Mouse (Mus musculus): ENCODE data around the gene Gps2. TPM values are rescaled to one million over a fixed set of nuclear protein-coding genes. Genes with fewer than 3 reads are reported as not detected.

The Gps2 gene
- polyA plus RNA-seq, 1 experiment from 2014 or later = 42.3 TPM

- no peaks in the 10 kb centered on the region for H3K9me3 ChIP-seq (ENCODE audit: control insufficient read depth)
- no peak for TF ChIP-seq CTCF (IDR thresholded peaks at IDR 0.05; ENCODE audit: low read depth)
- H3K36me3 ChIP-seq (ENCODE audit: control insufficient read depth, insufficient read depth) = no peaks in the 10 kb centered on the region
- WGBS = 80% methylated on average over 8 of the region's 8 CpGs
- H3K4me3 ChIP-seq (ENCODE audit: low read depth, low read length) = no peak overlapping the region
- H3K27ac ChIP-seq (ENCODE audit: low read depth, low read length) = no peak overlapping the region
- ATAC-seq = no peak
- H3K27me3 ChIP-seq (replicated peaks; ENCODE audit: control insufficient read depth, insufficient read depth, low read length) = no peaks in the 10 kb centered on the region
- H3K4me1 ChIP-seq (replicated peaks; ENCODE audit: control insufficient read depth, insufficient read depth, low read length) = peaks cover 5% of the 10 kb centered on the region; the same call in 1 of the 2 replicates
- H3K9ac ChIP-seq (ENCODE audit: low read depth, low read length) = no peak overlapping the region
- no peak overlapping the region for H3K4me2 ChIP-seq (replicated peaks; ENCODE audit: low read depth)
Observed at GRCm38 (mm10) chr11:69883527-69884151, 30.0 kb upstream of the Gps2 start.

- no peaks in the 10 kb centered on the region for H3K36me3 ChIP-seq (ENCODE audit: control insufficient read depth, insufficient read depth)
- H3K4me2 ChIP-seq (replicated peaks; ENCODE audit: low read depth) = no peak overlapping the region
- H3K9me3 ChIP-seq (ENCODE audit: control insufficient read depth) = no peaks in the 10 kb centered on the region
- WGBS = 56% methylated on average over 9 of the region's 9 CpGs
- no peak overlapping the region for H3K27ac ChIP-seq (ENCODE audit: low read depth, low read length)
- H3K27me3 ChIP-seq (replicated peaks; ENCODE audit: control insufficient read depth, insufficient read depth, low read length) = no peaks in the 10 kb centered on the region
- H3K4me1 ChIP-seq (replicated peaks; ENCODE audit: control insufficient read depth, insufficient read depth, low read length) = peaks cover 5% of the 10 kb centered on the region; the same call in 1 of the 2 replicates
- ATAC-seq = no peak
- H3K4me3 ChIP-seq (ENCODE audit: low read depth, low read length) = no peak overlapping the region
- no peak overlapping the region for H3K9ac ChIP-seq (ENCODE audit: low read depth, low read length)
- no peak for TF ChIP-seq CTCF (IDR thresholded peaks at IDR 0.05; ENCODE audit: low read depth)
Observed at GRCm38 (mm10) chr11:69884240-69884639, 29.4 kb upstream of the Gps2 start.

GRCm38 (mm10) chr11:69884663-69885062, 29.0 kb upstream of the Gps2 start:
- no peak overlapping the region for H3K4me2 ChIP-seq (replicated peaks; ENCODE audit: low read depth)
- no peaks in the 10 kb centered on the region for H3K36me3 ChIP-seq (ENCODE audit: control insufficient read depth, insufficient read depth)
- no peak overlapping the region for H3K4me3 ChIP-seq (ENCODE audit: low read depth, low read length)
- H3K27me3 ChIP-seq (replicated peaks; ENCODE audit: control insufficient read depth, insufficient read depth, low read length) = no peaks in the 10 kb centered on the region
- no peak for ATAC-seq
- H3K27ac ChIP-seq (ENCODE audit: low read depth, low read length) = no peak overlapping the region
- no peak for TF ChIP-seq CTCF (IDR thresholded peaks at IDR 0.05; ENCODE audit: low read depth)
- no peaks in the 10 kb centered on the region for H3K9me3 ChIP-seq (ENCODE audit: control insufficient read depth)
- peaks cover 5% of the 10 kb centered on the region; the same call in 1 of the 2 replicates for H3K4me1 ChIP-seq (replicated peaks; ENCODE audit: control insufficient read depth, insufficient read depth, low read length)
- 76% methylated on average over 8 of the region's 8 CpGs for WGBS
- H3K9ac ChIP-seq (ENCODE audit: low read depth, low read length) = no peak overlapping the region

GRCm38 (mm10) chr11:69886907-69887635, 26.6 kb upstream of the Gps2 start:
- Histone ChIP-seq H3K4me2 (replicated peaks; ENCODE audit: low read depth) (no peak overlapping the region), H3K9ac (ENCODE audit: low read depth, low read length) (no peak overlapping the region), H3K9me3 (ENCODE audit: control insufficient read depth) (no peaks in the 10 kb centered on the region), H3K36me3 (ENCODE audit: control insufficient read depth, insufficient read depth) (no peaks in the 10 kb centered on the region), H3K4me3 (ENCODE audit: low read depth, low read length) (no peak overlapping the region), H3K27ac (ENCODE audit: low read depth, low read length) (no peak overlapping the region), H3K4me1 (replicated peaks; ENCODE audit: control insufficient read depth, insufficient read depth, low read length) (no peaks in the 10 kb centered on the region), H3K27me3 (replicated peaks; ENCODE audit: control insufficient read depth, insufficient read depth, low read length) (no peaks in the 10 kb centered on the region)
- ATAC-seq = 0 out of 2 replicates have a peak, but pooled peaks have one; percentile 29
- 61% methylated on average over 8 of the region's 8 CpGs for WGBS
- peak; percentile 84 for TF ChIP-seq CTCF (IDR thresholded peaks at IDR 0.05; ENCODE audit: low read depth)

DNA sequence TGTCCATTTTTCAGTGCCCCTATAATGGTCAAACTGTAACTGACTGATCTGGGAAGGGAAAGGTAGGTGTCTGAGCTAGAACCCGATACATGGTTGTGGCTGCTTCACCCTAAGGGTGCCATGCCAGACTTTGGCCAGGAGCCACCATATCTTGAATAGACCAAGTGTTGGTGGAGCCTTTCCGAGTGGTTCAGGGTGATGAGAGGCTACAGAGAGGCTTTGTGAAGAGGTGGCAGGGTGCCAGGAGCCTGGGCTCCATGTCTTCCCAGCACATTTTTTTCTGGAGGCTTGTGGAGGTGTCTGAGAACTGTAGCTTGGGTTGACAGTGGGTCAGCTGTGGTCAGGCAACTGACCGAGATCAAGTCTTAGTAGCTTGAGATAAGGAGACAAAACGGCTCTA, 22.2 kb upstream of the Gps2 start:
- Histone ChIP-seq H3K4me1 (replicated peaks; ENCODE audit: control insufficient read depth, insufficient read depth, low read length) (no peaks in the 10 kb centered on the region), H3K36me3 (ENCODE audit: control insufficient read depth, insufficient read depth) (no peaks in the 10 kb centered on the region), H3K27me3 (replicated peaks; ENCODE audit: control insufficient read depth, insufficient read depth, low read length) (no peaks in the 10 kb centered on the region), H3K4me3 (ENCODE audit: low read depth, low read length) (no peak overlapping the region), H3K9ac (ENCODE audit: low read depth, low read length) (no peak overlapping the region), H3K27ac (ENCODE audit: low read depth, low read length) (no peak overlapping the region), H3K9me3 (ENCODE audit: control insufficient read depth) (no peaks in the 10 kb centered on the region), H3K4me2 (replicated peaks; ENCODE audit: low read depth) (no peak overlapping the region)
- ATAC-seq = no peak
- 73% methylated on average over 4 of the region's 4 CpGs for WGBS
- no peak for TF ChIP-seq CTCF (IDR thresholded peaks at IDR 0.05; ENCODE audit: low read depth)

GRCm38 (mm10) chr11:69894671-69895070, 19.0 kb upstream of the Gps2 start:
- Histone ChIP-seq H3K4me2 (replicated peaks; ENCODE audit: low read depth) (no peak overlapping the region), H3K36me3 (ENCODE audit: control insufficient read depth, insufficient read depth) (no peaks in the 10 kb centered on the region), H3K9ac (ENCODE audit: low read depth, low read length) (no peak overlapping the region), H3K27ac (ENCODE audit: low read depth, low read length) (no peak overlapping the region), H3K4me1 (replicated peaks; ENCODE audit: control insufficient read depth, insufficient read depth, low read length) (no peaks in the 10 kb centered on the region), H3K9me3 (ENCODE audit: control insufficient read depth) (no peaks in the 10 kb centered on the region), H3K27me3 (replicated peaks; ENCODE audit: control insufficient read depth, insufficient read depth, low read length) (no peaks in the 10 kb centered on the region), H3K4me3 (ENCODE audit: low read depth, low read length) (no peak overlapping the region)
- ATAC-seq = no peak
- TF ChIP-seq CTCF (IDR thresholded peaks at IDR 0.05; ENCODE audit: low read depth) = no peak
- WGBS = 72% methylated on average over 5 of the region's 5 CpGs
